Comparison of ENCODE assay signal across 22 mouse cellular contexts in genomic region chr14:23430006-23430405, GRCm38 (mm10).
A peak's percentile ranks its signal among the peaks of the same experiment; 100 is the strongest.
DNase-seq lines count a peak whose midpoint lies in the region; ATAC-seq lines count a peak whose summit lies in the region.
"Had no signal": no experiment of that assay in that cellular context is flagged by ENCODE, and none has a peak within 500 bp of the region (broad histone marks: within the 10 kb centered on the region; RNA-seq: fewer than 3 reads in every experiment).

No protein-coding gene starts in this region.

- H3K27ac ChIP-seq in limb, embryonic 12.5 days = 0 out of 2 replicates have a peak overlapping the region, but pooled peaks have one; percentile 2
- H3K27ac ChIP-seq: embryonic facial prominence, embryonic 12.5 days; forebrain, embryonic 12.5 days; heart, adult 2 months; hindbrain, embryonic 10.5 days; hindbrain, embryonic 14.5 days; intestine, embryonic 15.5 days had no signal

- 70% methylated on average over 2 of the region's 2 CpGs for WGBS in limb, embryonic 12.5 days

- peaks cover 16% of the 10 kb centered on the region; the same call in 1 of the 2 replicates for H3K4me1 ChIP-seq in limb, embryonic 12.5 days (replicated peaks)
- H3K4me1 ChIP-seq: forebrain, embryonic 12.5 days; heart, embryonic 12.5 days; intestine, embryonic 15.5 days had no signal

- H3K4me3 ChIP-seq in limb, embryonic 12.5 days (replicated peaks) = no peak overlapping the region
- H3K4me3 ChIP-seq: embryonic facial prominence, embryonic 12.5 days; forebrain, embryonic 12.5 days; heart, adult 2 months; heart, embryonic 12.5 days; hindbrain, embryonic 10.5 days; intestine, embryonic 15.5 days had no signal

- H3K4me2 ChIP-seq in limb, embryonic 12.5 days = no peak overlapping the region
- H3K4me2 ChIP-seq: embryonic facial prominence, embryonic 12.5 days; forebrain, embryonic 12.5 days; heart, embryonic 12.5 days; hindbrain, embryonic 14.5 days; intestine, embryonic 15.5 days had no signal

- H3K27me3 ChIP-seq in limb, embryonic 12.5 days = no peaks in the 10 kb centered on the region
- H3K27me3 ChIP-seq: embryonic facial prominence, embryonic 12.5 days; heart, embryonic 12.5 days; intestine, embryonic 15.5 days had no signal

- H3K9me3 ChIP-seq in limb, embryonic 12.5 days = no peaks in the 10 kb centered on the region
- H3K9me3 ChIP-seq: embryonic facial prominence, embryonic 12.5 days; forebrain, embryonic 12.5 days; heart, embryonic 12.5 days; hindbrain, embryonic 10.5 days; intestine, embryonic 15.5 days had no signal

- ATAC-seq in limb, embryonic 12.5 days (ENCODE audit: insufficient number of reproducible peaks, insufficient read depth, low FRiP score, low TSS enrichment, low read depth) = no peak
- ATAC-seq: CD4-positive, CD25-positive, alpha-beta regulatory T cell, adult 4 months; forebrain, embryonic 16.5 days; intestine, embryonic 15.5 days had no signal

- H3K36me3 ChIP-seq in limb, embryonic 12.5 days = no peaks in the 10 kb centered on the region
- H3K36me3 ChIP-seq: embryonic facial prominence, embryonic 12.5 days; forebrain, embryonic 12.5 days; G1E; heart, embryonic 12.5 days; hindbrain, embryonic 10.5 days; intestine, embryonic 15.5 days had no signal

- no peak overlapping the region for H3K9ac ChIP-seq in limb, embryonic 12.5 days (replicated peaks)
- H3K9ac ChIP-seq: embryonic facial prominence, embryonic 12.5 days; forebrain, embryonic 12.5 days; heart, embryonic 12.5 days; hindbrain, embryonic 14.5 days; intestine, embryonic 15.5 days had no signal

- DNase-seq in adrenal gland, adult 2 months = peak; percentile 31
- no peak for DNase-seq in adrenal gland, postnatal 25 days
- DNase-seq in cerebellum, postnatal 14 days = peak; percentile 20 to 46
- DNase-seq in cerebellum, adult 9-11 months = no peak
- peak; percentile 88 for DNase-seq in heart, adult 11 months
- no peak for DNase-seq in heart, adult 9 months (ENCODE audit: low spot score in 2 of 2)
- DNase-seq in thymus, postnatal 10 days (ENCODE audit: low spot score in 2 of 2) = no peak
- DNase-seq: B cell, adult 2 months; cerebellum, adult 11-12 months; cerebellum, adult 9-10 months; embryo, embryonic 11 days had no signal

Comparison
In these comparisons a context has a peak if more than half of its experiments do, and no peak if none do; other contexts are left out.
1. DNase-seq: peak in adrenal gland, adult 2 months (single experiment), cerebellum, postnatal 14 days (2 of 2) and heart, adult 11 months (single experiment); none in adrenal gland, postnatal 25 days (single experiment), cerebellum, adult 9-11 months (single experiment), heart, adult 9 months (0 of 2) and thymus, postnatal 10 days (0 of 2).